Mouse (Mus musculus) kidney, adult 2 months (tissue): ENCODE results near the gene E330021D16Rik. TPM values are rescaled to one million over a fixed set of nuclear protein-coding genes. Genes with fewer than 3 reads are reported as not detected.

Experiments used
- DNase-seq: peaks from one replicate; pipeline ENCODE4 v3.0.0; 2021
- H3K27ac ChIP-seq: fragments of 200-500 bp; 2 replicates; pipeline ENCODE4 v1.5.1; 2012; ENCODE audit warnings: low read depth, low read length, control low read depth, inconsistent platforms; ENCODE audit not compliant: insufficient read depth
- H3K27me3 ChIP-seq: fragments of 200-500 bp; replicated peaks from 2 replicates; pipeline ENCODE4 v1.6.1; 2012; ENCODE audit warnings: mild to moderate bottlenecking, moderate library complexity, low read length, inconsistent platforms; ENCODE audit not compliant: control insufficient read depth, insufficient read depth
- H3K36me3 ChIP-seq: fragments of 200-500 bp; 2 replicates; pipeline ENCODE4 v1.6.1; 2012; ENCODE audit warnings: mild to moderate bottlenecking, moderate library complexity, low read length, inconsistent platforms; ENCODE audit not compliant: control insufficient read depth, insufficient read depth
- H3K4me1 ChIP-seq: fragments of 200-500 bp; 2 replicates; pipeline ENCODE4 v1.6.1; 2011; ENCODE audit warnings: low read length; ENCODE audit not compliant: control insufficient read depth, insufficient read depth
- H3K4me3 ChIP-seq: fragments of 200-500 bp; 2 replicates; pipeline ENCODE4 v1.5.1; 2011; ENCODE audit warnings: mild to moderate bottlenecking, low read depth, low read length, control low read depth; ENCODE audit not compliant: insufficient read depth
- CTCF ChIP-seq: fragments of 200-500 bp; conservative IDR thresholded peaks from 2 replicates; pipeline ENCODE4 v1.5.1; 2011; ENCODE audit warnings: low read depth, mild to moderate bottlenecking, control low read depth, low read length, moderate library complexity, mixed read lengths; ENCODE audit not compliant: insufficient read depth, insufficient read length
- POLR2A ChIP-seq: fragments of 200-500 bp; IDR thresholded peaks from one replicate; pipeline ENCODE4 v1.6.1; 2011; ENCODE audit warnings: low read depth, low read length, control low read depth
- WGBS: fragments of 180-500 bp; shearing (Covaris S2); methylation state at CpG from one replicate; pipeline ENCODE4 v1.1.7; 2018; 5-methylcytosine and 5-hydroxymethylcytosine counted together
- polyA plus RNA-seq: library from polyadenylated mRNA; depleted of rRNA; stranded (reverse); fragments of >200 nt; gene quantifications from 2 replicates; pipeline ENCODE4 v1.2.3, GENCODE M21; 2012

The E330021D16Rik gene
- polyA plus RNA-seq, 1 experiment = 1.3 TPM

DNA sequence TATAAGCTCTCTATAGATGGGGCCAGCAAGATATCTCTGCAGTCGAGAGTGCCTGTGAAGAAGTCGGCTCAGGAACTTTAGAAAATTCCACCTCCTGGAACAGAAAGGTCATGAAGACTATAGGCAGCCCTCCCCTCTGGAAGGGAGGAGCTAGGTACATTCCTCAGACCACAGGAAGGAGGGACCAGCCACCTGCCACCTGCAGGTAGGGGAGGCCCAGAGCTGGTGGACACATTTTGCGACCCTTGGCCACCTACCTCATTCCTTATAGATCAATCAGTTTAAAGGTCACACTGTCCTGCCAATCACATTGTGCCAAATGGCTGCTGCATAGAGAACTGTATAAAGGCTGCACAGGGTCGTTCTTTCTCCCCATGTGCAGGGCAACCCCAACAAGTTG is 14.1 kb upstream of the E330021D16Rik start:
- Histone ChIP-seq H3K36me3 (no peaks in the 10 kb centered on the region), H3K27me3 (no peaks in the 10 kb centered on the region)

GRCm38 (mm10) chr6:136428412-136428811 is 13.0 kb upstream of the E330021D16Rik start:
- no peak for TF ChIP-seq CTCF
- no peak for TF ChIP-seq POLR2A
- Histone ChIP-seq H3K4me3 (no peak overlapping the region), H3K4me1 (no peaks in the 10 kb centered on the region), H3K36me3 (no peaks in the 10 kb centered on the region), H3K27ac (no peak overlapping the region), H3K27me3 (no peaks in the 10 kb centered on the region)
- WGBS = 72% methylated on average over 5 of the region's 5 CpGs
- no peak for DNase-seq

More for the DNA sequence above, 14.1 kb upstream of the E330021D16Rik start:
- TF ChIP-seq CTCF (no peak), POLR2A (no peak)
- 50% methylated on average over 4 of the region's 4 CpGs for whole genome bisulfite sequencing
- Histone ChIP-seq H3K4me3 (no peak overlapping the region), H3K4me1 (no peaks in the 10 kb centered on the region), H3K27ac (no peak overlapping the region)
- no peak for DNase-seq

DNA sequence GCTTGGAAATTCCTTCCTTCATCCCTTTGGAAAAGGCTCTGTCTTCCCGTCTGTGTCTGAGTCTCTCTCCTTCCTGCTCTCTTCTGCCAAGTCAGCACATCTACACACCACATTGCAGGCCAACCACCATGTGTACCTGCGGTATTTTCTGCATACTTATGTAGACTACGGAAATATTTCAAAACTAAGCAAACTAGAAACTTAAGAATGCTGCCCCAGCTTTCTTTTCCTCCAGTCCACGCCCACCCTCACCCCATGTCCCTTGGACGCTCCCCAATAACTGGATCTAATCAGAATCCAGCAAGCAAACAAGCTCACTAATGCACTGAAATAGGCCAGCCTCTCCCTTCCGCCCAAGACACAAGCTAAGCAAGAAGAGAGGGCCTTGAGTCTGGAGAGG is 11.9 kb upstream of the E330021D16Rik start:
- H3K36me3 ChIP-seq = no peaks in the 10 kb centered on the region
- H3K4me1 ChIP-seq = no peaks in the 10 kb centered on the region
- DNase-seq = no peak
- WGBS = 87% methylated on average over 6 of the region's 6 CpGs
- H3K27ac ChIP-seq = no peak overlapping the region
- H3K27me3 ChIP-seq = no peaks in the 10 kb centered on the region
- H3K4me3 ChIP-seq = no peak overlapping the region
- TF ChIP-seq POLR2A = no peak
- TF ChIP-seq CTCF = no peak

DNA sequence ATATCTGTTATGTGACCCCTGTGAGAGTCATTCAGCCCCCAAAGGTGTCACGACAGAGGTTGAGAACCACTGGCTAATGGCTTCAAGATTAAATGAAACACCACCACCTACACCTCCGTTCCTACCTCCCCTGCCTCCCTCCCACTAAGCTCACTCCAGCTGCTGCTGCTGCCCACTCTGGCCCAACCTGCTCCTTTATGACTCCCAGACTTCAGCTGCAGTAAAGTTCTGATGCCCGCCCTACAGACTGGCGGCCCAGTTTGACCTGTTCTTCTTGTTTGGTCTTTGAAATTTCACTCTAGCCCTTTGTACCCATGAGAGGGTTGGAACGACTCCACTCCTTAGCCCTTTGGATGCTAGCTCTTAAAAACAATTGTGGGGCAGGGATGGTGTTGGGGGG is 10.6 kb upstream of the E330021D16Rik start:
- H3K27ac ChIP-seq = no peak overlapping the region
- no peak for DNase-seq
- no peak overlapping the region for H3K4me3 ChIP-seq
- H3K4me1 ChIP-seq = no peaks in the 10 kb centered on the region
- WGBS = 74% methylated on average over 5 of the region's 5 CpGs
- TF ChIP-seq POLR2A (no peak), CTCF (no peak)
- H3K27me3 ChIP-seq = no peaks in the 10 kb centered on the region
- H3K36me3 ChIP-seq = no peaks in the 10 kb centered on the region

- no peak for TF ChIP-seq CTCF
- TF ChIP-seq POLR2A = no peak
- Histone ChIP-seq H3K4me1 (peaks cover under 1% of the 10 kb centered on the region; the same call in 1 of the 2 replicates), H3K4me3 (no peak overlapping the region), H3K36me3 (no peaks in the 10 kb centered on the region), H3K27me3 (no peaks in the 10 kb centered on the region), H3K27ac (no peak overlapping the region)
- 97% methylated on average over 3 of the region's 3 CpGs for WGBS
- DNase-seq = no peak
These were observed 8.8 kb upstream of the E330021D16Rik start for GRCm38 (mm10) chr6:136424166-136424565.

GRCm38 (mm10) chr6:136423201-136423600 is 7.8 kb upstream of the E330021D16Rik start:
- WGBS = 92% methylated on average over 5 of the region's 5 CpGs
- TF ChIP-seq POLR2A = no peak
- no peak for TF ChIP-seq CTCF
- H3K4me1 ChIP-seq = peaks cover 5% of the 10 kb centered on the region; the same call in 1 of the 2 replicates
- no peaks in the 10 kb centered on the region for H3K36me3 ChIP-seq
- H3K4me3 ChIP-seq = no peak overlapping the region
- no peak overlapping the region for H3K27ac ChIP-seq
- H3K27me3 ChIP-seq = no peaks in the 10 kb centered on the region
- no peak for DNase-seq

DNA sequence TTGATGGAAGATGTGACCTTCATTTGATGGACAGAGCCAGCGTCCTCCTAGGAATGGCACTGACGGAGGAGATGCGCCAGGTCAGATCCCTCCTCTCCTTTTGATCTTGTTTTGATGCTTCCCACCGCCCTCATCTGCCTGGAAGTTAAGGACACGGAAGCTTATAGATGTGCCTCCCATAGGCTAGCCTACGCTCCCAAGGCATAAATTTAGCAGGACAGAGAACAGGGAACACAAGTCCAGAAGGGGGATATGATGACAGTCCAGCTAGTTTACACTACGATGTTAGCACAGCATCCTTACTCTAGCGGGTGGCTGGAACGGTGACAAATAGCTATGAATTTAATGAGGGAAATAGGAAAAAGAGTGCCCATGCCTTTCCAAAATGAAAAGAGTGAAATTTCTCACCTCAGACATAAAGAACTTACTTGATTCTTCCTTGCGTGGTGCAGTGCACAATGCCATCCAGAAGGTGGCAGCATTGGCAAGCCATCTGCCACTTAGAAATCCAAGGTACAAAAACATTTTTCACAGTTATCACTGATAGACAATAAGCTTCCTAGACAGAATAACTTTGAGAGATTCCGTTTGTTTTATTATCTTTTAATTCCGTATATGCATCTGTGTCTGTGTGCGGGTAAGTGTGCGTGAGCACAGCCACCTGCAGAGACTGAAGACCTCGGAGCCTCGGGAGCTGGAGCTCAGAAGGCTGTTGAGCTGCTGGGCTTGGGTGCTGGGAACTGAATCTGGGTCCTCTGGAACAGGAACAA is 6.9 kb upstream of the E330021D16Rik start:
- WGBS = 63% methylated on average over 16 of the region's 16 CpGs
- H3K4me1 ChIP-seq = peaks cover 5% of the 10 kb centered on the region; the same call in 1 of the 2 replicates
- no peaks in the 10 kb centered on the region for H3K27me3 ChIP-seq
- DNase-seq = peak; percentile 60
- no peaks in the 10 kb centered on the region for H3K36me3 ChIP-seq
- TF ChIP-seq CTCF (peak; percentile 96), POLR2A (no peak)
- no peak overlapping the region for H3K27ac ChIP-seq
- H3K4me3 ChIP-seq = no peak overlapping the region
